Mouse (Mus musculus) frontal cortex, adult (tissue): Measurements from ENCODE around the gene Dlx4.

Experiments used
- ATAC-seq: cut with Nextera tagmentation; 2 replicates; pipeline ENCODE4 v1.9.2; 2017; ENCODE audit warnings: mild to moderate bottlenecking, moderate library complexity, mixed read lengths; ENCODE audit not compliant: low TSS enrichment

The Dlx4 gene

DNA sequence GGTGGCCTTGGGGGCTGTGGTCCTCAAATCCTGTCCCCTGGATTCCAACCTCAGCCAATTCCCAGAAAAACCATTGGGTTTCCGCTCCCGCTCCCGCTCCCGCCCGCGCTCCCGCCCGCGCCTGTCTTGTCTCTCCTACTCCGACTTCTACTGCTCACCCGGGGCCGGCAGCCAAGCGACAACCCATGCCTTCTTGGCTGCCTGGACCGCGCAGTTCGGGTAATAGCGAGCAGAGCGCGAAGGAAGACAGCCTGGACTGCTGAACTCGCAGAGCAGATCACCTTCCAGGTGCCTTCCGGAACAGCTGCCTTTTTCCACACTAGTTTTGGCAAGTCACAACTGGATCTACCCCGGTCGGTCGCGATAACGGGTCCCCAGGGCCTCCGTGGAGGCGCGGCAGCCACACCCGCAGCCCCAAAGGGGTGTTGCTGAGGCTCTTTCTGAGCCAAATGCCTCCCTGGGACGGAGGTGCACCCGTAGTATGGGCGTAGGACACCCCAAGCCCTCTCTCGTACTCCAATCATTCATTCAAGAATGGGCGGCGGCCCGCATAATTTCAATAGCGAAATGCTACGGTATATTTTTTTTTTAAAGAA, 3.0 kb downstream of the Dlx4 start:
- no peak for ATAC-seq

DNA sequence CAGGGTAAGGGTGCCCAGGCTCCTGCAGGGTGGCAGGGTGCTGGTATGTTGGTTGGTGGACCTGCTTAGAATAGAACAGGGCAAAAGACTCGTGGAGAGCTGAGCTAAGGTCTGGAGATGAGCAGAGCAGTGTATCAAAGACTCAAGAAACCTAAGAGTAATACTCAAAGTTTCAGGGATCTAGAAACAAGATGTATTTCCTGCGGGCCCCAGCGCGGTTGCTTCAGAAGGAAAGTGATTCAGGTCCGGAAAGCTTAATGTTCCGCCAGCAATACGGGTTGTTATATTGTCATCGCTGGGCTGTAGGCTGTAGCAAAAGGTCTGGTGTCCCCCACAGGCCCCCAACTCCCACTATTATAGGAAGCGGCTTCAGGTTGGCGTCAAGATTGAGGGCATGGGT, 3.8 kb downstream of the Dlx4 start:
- no peak for ATAC-seq

DNA sequence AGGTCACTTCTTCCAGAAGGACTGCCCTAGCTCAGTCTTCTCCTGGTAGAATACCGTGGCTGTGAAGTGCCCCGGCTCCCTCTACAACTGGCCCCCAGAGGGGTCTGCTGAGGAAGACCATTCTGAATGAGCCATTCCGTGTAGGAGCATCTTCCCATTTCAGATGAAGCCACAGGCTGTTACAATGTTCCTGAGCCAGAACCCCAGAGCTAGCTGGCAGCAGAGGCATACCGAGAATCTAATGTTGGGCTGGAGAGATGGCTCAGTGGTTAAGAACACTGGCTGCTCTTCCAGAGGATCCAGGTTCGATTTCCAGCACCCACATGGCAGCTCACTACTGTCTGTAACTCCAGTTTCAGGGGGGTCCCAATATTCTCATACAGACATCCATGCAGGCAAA, 6.2 kb downstream of the Dlx4 start:
- ATAC-seq, result no peak

DNA sequence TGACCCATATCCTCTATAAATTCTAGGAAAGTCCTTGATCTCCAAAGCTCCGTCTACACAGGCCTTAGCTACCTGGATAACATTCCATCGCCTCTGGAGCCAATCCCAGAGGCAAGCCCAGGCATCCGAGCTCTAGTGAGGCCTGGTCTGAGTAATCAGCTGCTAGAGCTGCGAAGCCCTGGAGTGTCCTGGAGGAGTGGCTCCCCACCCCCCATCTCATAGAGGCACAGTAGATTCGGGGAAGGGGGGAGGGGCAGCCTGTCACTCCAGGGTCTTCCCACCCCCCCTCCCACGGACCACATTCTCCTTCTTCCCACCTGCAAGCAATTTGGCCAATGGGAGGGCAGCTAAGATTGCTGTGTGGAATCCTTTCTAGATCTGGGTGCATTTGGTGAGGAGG, 8.8 kb downstream of the Dlx4 start:
- ATAC-seq, result no peak

DNA sequence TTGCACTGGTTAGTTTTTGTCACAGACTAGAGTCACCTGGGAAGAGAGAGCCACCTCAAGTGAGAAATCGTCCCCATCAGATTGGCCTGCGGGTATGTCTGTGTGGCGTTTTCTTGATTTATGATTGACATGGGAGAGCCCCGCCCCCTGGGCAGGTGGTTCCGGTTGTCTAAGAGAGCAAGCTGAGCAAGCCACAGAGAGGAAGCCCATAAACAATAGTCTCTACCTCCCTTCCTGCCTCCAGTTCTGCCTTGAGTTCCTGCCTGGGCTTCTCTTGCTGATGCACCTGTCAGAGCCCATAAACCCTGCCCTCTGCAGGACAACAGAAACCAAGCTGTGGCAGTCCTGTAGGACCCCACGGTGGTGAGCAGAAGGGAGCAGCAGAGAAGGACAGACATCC, 12.7 kb downstream of the Dlx4 start:
- no peak for ATAC-seq

DNA sequence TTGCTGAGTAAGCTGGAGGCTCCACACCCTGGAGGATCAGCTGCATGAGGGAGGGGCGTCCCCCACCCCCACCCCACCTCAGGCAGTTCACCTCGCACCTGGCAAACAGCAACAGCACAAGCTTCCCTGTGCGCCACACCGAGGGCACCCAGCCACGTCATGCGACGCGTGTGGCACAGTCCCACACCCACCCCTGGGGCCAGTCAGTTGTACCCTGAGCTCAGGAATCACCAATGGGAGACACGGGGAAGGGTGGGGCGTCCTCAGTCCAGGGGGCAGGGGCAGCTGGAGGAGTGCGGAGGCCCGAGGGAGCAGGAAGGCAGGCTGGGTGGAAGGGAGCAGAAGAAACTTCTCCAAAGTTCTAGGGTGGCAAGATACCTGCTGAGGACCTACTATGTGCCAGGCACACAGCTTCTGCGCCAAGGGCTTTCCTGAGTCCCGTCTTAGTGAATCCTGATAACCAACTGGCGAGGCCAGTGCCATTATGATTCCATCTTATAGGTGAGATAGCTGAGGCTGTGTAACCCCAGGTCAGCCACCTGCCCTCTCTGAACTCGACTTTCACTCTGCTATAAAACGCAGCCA, 15.3 kb downstream of the Dlx4 start:
- no peak for ATAC-seq

DNA sequence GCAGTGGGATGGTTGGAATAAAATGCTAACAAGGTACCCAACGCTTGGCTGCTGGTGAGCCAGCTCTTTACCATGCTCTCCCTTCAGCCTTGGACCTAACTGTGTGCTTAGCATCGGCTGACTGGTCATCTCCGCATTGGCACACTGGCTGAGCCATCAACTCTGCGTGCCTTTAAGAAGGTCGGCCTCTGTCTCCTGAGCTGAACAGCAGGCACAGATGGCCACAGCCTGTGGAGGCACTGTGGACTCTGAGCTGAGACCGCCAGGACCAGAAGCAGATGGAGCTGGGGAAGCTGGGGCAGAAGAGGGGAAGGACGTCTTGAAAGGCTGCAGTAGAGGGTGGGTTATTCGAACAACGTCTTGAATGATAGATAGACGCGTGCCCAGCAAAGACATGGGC, 17.7 kb downstream of the Dlx4 start:
- ATAC-seq, result no peak

DNA sequence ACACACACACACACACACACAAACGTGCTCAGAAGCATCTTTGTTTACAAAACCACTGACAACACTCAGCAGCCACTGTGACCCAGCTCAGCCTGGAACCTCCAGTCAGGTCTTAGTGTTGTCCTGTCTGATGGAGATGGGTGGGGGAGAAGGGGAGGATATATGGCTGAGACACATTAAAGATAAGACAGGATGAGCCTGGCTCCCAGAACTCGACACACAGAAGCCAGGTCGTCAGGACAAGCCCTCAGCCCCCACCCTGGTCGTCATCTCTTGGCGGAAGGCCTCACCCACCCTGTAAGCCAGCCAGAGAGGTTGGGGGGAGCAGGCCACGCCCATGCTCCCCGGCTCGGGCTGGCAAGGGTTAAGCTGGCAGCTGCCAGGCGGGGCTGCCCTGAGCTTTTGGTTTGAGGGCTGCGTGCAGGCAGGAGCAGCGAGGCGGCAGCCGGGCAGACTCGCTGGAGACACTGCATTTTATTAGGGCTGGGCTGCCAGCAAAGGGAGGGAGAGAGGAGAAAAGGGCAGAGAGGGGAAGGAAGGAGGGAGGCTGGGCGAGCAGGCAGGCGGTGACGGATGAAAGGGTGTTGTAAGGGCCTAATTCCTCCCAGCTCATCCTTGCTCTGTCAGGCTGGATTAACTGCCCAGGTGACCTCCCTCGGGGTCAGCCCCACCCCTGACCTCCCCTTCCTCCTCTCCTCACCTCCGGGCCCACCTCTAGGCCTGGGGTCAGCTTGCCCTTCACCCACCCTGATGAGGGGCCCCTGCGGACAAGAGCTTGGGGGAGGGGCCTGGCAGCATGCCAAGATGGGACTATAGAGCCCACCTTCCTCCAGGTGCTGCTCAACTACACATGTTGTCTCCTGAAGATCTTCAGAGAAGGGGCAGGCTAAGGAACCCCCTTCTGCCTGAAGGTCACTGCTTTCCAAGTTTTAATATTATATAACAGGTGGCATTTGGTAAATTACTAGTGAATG, 19.5 kb downstream of the Dlx4 start:
- ATAC-seq, result no peak

DNA sequence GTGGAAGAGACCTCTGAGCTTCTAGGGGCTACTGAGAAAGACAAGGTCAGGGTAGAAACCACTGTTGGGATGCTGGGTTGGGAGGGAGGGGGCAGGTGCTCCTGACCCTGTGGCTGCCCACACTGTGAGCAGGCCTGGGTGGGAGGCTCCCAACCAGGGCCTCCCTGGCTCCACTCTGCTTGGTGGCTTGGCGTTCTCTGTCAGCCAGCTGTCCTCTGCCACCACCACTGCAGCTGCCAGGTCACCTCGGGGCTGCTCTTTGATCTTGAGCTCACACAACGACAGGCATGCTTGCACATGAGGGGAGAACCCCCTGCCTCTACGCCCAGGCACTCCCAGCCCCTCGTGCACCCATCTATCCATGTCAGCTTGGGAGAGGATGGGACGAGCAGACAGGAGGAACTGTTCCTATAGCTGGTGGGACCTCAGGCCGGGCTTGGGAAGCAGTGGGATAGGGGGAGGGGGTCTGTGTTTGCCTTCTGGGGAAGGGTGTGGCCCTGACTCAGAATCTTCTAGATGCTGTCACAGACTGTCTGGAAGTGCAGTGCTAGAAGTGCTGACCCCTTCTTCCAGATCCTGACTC, 20.6 kb downstream of the Dlx4 start:
- no peak for ATAC-seq

DNA sequence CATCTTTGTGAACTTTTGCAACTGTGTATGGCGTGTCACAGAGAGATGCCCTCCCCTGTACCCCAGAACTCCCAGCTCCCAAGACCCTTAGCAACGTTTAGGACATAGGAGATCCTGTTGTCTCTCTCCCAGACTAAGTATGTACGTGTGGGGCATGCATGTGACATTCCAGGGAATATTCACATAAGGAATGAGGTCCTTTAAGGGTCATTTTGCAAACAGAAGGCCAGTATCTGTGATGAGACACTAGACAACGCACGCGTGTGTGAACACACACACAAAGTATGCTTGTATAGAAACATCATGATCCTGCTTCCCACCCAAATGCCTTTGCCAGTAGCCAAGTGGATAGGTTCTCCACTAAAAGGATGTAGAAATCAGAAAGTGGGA, 24.0 kb downstream of the Dlx4 start:
- no peak for ATAC-seq

DNA sequence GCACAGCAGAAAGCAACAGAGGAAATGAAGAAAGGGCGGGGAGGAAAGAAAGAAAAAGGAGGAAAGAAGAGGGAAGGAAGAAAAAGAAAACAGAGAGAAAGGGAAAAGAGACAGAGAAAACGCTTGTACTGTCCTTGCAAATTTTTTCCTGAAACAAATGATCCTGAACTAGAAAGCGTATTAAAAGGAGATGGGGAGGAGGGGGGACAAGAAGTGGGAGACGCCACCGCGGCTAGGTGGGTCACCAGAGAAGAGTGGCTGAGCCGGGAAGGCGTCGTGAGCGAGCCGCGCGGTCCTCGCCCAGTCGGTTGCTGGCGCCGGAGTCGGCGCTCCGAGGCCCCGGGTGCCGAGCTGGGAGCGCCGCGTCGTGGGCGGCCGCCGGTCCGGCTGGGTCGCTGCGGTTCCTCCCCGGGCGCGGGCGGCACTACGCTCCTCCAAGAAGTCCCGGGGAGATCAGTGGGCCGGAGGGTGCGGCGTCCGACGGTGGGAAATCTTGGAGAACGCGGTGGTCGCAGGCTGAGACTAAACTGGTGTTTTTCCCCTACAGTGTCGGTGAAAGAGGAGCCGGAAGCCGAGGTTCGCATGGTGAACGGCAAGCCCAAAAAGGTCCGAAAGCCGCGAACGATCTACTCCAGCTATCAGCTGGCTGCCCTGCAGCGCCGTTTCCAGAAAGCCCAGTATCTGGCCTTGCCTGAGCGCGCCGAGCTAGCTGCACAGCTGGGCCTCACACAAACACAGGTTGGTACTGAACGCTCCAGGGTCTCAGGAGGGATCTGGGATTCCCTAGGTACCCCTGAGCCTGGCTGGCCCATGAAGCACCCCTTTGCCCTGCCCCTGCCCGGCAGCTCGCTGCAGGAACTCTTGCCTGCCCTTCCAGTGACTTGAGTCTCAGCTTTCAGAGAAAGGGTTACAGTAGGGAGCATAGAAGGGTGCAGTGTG, 24.6 kb downstream of the Dlx4 start:
- ATAC-seq, result no peak

DNA sequence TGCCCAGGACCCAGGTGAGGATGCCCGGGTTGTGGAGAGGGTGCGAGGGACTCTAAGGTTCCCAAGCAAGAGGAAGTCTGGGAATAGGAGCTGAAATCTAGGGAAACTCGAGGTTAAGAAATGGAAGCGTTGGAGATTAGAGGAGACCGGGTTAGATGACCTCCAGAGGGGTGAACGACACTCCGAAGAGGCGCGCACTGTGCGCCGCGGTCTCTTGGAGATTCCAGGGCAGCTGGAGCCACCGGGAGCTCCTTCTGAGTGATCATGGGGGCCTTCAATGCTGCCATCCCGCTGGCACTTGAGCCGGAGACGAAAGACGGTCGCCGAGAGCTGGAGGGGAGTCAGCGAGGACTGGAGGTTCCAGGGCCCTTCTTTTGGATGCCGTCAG, 25.4 kb downstream of the Dlx4 start:
- no peak for ATAC-seq

DNA sequence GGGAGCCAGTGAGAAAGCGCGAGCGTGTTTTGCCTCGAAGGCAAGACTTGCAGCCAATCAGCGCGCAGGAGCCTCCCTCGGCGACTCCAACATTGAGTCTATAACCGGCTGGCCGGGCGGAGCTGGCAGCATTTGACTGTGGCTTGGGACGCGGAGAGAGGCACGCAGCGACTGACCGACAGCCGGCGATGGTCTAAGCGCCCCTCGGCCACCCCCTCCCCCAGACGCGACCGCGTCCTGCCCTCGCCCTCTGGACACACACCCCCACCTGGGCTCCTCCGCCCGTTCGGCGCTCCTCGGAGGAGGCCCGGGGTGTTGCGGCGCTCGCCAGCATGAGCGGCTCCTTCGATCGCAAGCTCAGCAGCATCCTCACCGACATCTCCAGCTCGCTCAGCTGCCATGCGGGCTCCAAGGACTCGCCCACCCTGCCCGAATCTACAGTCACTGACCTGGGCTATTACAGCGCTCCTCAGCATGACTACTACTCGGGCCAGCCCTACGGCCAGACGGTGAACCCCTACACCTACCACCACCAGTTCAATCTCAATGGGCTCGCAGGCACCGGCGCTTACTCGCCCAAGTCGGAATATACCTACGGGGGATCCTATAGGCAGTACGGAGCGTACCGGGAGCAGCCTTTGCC, 26.0 kb downstream of the Dlx4 start, which contains the start of gene Dlx3:
TSS of gene Dlx3 (plus strand) at position 130 of the 643 bp plus-strand sequence.
- no peak for ATAC-seq

DNA sequence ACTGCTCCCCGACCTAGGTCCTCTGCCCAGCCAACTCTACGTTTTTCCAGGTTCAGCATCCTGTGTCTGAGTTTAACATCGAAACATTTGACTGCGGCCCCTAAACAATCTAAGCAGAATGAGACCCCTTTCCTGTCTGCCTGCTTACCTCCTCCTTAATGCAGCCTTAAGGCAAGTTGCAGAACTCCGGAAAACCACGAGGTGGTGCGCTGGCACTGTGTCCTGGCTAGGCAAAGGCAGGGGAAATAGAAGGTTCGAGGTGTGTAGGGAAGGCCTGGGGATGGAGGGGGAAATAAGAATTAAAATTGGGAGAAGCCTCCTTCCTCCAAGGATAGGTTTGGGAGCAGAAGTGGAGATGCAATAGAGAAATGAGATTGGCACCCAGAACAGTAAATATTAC, 27.6 kb downstream of the Dlx4 start:
- ATAC-seq, result 0 out of 2 replicates have a peak, but pooled peaks have one; percentile 59

DNA sequence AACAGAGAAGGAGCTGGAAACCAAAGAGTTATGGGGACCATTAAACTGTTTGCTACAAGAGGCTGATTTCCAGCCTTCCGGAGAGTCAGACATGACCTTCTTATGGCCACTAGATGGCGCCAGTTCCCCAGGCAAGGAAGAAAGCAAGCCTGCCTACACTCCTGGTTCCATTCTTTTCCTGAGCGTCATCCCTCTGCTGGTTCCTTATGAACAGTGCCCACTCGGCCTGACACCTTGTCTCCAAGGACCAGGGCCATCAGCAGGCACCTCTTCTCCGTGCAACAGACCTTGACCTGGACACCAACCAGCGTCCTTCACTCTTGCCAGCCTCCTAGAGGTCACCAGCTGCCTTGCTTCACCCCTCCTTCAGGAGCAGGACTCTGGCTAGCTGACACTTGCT, 29.0 kb downstream of the Dlx4 start:
- peak; percentile 90 for ATAC-seq

DNA sequence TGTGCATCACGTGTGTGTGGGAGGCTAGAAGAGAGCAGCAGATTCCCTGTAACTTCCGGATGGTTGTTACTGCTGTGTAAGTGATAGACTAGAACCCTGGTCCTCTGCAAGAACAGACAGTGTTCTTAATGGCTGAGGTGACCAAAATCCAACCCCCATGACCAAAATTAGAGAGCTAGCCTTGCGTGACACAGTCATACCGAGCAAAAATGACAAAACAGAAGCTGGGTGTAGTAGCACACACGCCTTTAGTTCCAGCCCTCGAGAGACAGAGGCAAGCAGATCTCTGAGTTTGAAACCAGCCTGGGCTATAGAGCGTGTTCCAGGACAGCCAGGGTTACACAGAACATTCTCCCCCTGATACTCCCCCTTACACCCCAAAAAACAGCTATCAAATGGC, 36.0 kb downstream of the Dlx4 start:
- ATAC-seq, result no peak

DNA sequence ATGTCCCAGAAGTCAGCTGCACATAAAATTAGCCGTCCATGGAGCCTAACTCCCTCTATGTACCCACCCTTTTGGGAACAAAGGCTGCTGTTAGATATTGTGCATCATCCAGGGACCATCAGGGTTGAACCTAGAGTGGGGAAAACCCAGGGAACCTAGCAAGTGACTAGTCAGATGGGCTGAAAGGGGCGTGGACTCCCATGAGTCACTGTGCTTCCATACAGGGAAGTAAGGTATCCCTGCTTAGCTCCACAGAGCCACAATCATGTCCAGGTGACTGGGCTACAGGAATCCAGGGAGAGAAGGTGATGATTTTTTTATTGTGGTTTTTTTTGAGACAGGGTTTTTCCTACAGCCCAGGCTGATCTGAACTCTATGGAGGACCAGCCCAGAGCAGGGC, 37.1 kb downstream of the Dlx4 start:
- ATAC-seq, result no peak

DNA sequence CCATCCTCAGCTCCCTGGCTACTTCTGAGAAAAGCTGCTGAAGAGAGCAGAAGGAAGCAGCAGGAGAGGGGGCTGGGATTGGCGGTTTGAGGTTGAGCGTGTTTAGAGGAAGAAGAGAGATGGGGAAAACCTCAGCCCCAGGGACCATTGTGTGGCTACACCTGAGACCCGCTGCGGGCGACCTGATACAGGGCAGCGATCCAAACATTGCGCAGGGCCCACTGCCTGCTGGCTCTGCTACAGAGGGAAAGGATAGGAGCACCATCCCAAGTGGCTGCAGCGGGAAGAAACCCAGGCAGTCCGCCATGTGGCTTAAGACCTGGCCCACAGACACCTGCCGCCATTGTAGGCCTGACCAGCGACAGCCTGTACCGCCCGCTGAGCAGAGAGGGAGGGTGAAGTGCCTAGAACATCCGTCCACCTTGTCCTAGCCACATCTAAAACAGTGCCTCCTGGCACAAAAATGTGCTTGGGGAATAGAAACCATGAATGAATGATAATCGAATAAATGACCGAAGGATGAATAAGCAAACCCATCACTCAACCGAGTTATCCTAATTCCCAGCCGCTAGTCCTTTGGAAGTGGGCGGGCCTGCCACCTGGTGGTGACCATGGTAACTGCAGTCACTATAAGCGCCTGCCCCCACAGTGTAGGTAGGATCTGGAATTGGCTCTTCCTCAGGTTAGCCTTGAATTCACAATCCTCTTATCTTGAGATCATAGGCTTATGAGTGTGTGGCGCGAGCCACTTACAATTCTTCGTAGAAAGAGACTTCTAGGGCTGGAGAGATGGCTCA, 39.4 kb downstream of the Dlx4 start:
- ATAC-seq, result peak; percentile 70; the same call in 1 of the 2 replicates

DNA sequence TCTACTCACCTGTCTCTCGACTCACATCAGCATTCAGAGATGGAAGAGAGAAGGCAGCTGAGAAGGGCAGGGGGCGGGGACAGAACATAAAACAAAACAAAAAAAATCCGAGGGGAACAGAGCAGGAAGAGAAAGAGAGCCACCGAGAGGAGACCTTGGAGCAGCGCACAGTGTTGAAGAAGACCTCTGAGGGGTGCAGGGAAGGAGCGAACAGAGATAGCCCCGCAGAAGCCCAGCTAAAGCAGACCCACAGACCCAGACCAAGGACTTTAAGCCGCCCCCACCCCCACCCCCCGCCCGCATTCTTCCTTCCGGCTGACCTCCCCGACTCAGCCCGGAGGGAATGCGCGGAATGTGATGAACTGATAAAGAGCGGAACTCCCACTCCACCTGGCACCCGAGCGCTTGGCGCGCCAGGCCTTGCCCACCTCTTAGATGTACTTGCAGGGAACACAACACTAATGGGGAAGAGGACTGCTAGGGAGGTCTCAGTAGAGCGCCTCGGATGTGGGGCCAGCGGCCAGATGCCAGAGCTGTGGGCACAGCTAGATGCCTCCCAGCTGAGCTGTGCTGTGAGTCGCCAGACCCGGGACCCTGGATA, 40.7 kb downstream of the Dlx4 start:
- no peak for ATAC-seq

DNA sequence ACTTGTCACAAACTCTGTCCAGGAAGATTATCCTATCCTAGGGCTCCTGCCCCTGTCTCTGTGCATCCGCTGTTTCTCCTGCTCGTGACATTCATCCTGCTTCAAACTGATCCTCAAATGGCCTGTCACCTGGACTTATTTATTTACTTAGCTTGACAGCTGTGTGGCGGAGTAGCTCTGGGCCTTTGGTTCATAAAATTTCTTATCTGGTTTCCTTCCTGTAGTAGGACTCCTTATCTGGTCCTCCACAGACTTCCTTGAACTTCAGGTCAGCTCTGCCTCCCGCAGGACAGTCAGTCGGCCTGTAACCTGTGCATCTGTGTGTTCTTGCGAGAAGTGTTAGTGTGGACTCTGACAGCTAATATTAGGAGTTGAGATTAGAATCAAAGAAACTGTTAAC, 41.8 kb downstream of the Dlx4 start:
- ATAC-seq, result no peak
